Mouse (Mus musculus) gastrocnemius, postnatal 14 days (tissue): ENCODE results near the gene Mapk8ip3. TPM values are rescaled to one million over a fixed set of nuclear protein-coding genes. Genes with fewer than 3 reads are reported as not detected.

Source experiments
- DNase-seq: peaks from one replicate; pipeline ENCODE4 v3.0.0; 2021; ENCODE audit warnings: mixed read lengths
- intact Hi-C: fragments of 180-260 bp; cut with DNase I; formaldehyde crosslinking; loops from one replicate; pipeline ENCODE4 v1.15.1; 2025; ENCODE audit warnings: low total_unique reads
- total RNA-seq, 2 experiments: library from RNA; stranded (reverse); gene quantifications; 2 replicates each; pipeline ENCODE4 v1.2.3; 2021

Mapk8ip3 gene
- total RNA-seq, 2 experiments from 2014 or later: 16.3 to 19.2 TPM

GRCm38 (mm10) chr17:24856589-24856988 is 80.2 kb downstream of the Mapk8ip3 start:
- intact Hi-C loops: no loop called here
- no peak for DNase-seq

GRCm38 (mm10) chr17:24855838-24856464 is 80.8 kb downstream of the Mapk8ip3 start:
- intact Hi-C loops: no loop called here
- no peak for DNase-seq

DNA sequence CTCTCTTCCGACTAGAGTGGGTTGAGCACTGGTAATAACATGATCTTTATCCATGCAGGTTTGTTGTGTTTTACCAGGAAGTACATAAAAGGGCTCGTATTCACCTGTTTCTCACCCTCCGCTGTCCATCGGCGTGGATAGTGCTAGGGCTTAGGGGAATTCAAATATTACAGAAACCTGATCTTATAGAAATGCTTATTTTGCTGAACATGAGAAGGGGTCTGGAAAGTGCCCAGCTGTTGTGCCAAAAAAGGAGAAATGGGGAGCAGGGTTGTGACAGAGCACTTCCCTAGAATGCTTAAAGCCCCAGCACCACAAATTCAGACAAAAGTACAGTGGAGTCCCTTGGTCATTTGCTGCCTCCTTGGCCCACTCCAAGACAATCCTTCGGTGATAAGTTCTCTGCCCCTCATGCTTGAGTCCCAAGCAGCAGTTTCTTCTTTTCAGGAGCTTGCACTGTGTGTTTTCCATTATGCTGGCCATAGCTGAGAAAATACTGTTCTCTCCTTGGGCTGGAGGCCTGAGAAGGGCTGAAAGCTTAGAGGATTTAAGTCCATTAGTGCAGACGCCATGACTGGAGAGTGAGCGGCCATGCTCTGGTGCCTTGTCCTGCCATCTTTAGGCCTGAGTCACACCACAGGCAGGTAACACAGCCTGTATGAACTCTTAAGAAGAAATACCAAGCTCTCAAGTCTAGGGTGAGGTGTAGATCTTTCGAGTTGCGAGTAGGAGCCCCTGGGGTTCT is 85.2 kb downstream of the Mapk8ip3 start:
- DNase-seq: no peak
- intact Hi-C loops: no loop called here

- DNase-seq: no peak
- intact Hi-C loops: no loop called here
These were observed 86.0 kb downstream of the Mapk8ip3 start for GRCm38 (mm10) chr17:24850773-24851127.

DNA sequence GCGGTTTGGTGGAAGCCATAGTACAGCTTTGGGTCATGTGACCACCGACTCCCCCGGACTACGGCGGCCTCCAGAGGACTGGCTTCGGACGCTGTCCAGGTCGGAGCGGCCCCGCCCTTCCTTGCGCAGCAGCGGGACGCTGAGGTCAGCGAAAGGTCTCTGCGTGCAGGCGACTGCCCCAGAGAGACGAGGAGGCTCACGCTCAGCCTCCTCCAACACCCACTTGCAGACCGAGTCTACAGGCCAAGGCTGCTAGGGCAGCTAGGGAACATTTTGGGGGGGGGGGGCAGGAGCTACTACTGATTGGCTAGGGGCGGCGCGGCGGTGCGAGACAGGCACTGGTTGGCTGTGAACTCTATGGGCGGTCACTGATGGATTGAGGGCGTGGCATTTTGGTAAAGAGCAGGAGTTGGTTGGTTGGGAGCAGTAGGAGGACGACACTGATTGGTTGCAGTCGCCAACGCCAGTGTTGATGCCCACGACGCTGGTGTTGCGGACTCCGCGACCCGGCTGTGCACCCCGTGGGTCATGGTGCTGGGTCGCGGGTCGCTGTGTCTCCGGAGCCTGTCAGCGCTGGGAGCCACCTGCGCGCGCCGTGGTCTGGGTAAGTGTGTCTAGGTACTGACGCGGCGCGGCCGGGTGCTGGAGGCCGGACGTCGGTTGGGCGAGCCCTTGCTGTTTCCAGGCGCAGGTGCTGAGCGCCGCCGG is 86.6 kb downstream of the Mapk8ip3 start, which contains the start of gene Fahd1:
TSS of gene Fahd1 (minus strand) at position 300 of the 708 bp plus-strand sequence.
- peak; percentile 95 for DNase-seq
- intact Hi-C loops: no loop called here

DNA sequence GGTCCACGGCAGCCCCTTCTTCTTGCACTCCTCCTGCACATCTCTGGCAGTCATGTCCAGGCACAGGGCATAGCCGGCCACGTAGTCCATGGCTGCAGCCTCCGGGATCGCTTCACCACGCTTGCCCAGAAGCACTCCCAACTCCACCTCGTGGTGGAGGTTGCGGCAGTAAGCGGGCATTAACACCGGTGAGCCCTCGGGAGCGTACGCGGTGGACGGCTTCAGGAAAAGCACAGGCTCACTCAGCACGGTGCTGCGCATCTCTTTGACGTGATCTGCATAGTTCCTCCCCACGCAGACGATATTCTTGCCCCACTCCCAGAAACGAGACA is 87.1 kb downstream of the Mapk8ip3 start:
- DNase-seq: peak; percentile 52
- intact Hi-C loops: no loop called here

DNA sequence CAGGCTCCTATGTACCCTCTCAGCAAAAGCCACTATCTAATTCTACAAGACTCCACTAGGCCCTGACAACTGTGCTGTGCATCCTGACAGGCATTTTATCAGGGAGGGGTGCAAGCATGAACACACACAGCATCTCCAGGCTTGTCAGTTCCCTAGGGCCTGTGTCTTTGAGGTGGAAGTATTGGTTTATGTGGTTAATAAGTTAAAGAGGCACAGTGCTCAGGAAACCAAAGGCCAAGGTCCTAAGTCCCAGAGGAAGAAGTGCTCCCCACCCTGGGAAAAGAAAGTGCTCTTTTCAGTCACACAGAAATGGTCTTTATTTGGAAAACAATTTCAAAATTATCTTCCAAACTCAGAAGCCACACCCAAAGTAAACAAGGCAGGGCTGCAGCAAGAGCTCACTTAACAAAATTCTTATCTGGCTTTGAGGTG is 88.2 kb downstream of the Mapk8ip3 start:
- intact Hi-C loops: no loop called here
- no peak for DNase-seq

GRCm38 (mm10) chr17:24847386-24847785 is 89.4 kb downstream of the Mapk8ip3 start:
- intact Hi-C loops: no loop called here

GRCm38 (mm10) chr17:24844525-24844924 is 92.3 kb downstream of the Mapk8ip3 start:
- intact Hi-C loops: no loop called here

More at GRCm38 (mm10) chr17:24847386-24847785, 89.4 kb downstream of the Mapk8ip3 start:
- DNase-seq: no peak

DNA sequence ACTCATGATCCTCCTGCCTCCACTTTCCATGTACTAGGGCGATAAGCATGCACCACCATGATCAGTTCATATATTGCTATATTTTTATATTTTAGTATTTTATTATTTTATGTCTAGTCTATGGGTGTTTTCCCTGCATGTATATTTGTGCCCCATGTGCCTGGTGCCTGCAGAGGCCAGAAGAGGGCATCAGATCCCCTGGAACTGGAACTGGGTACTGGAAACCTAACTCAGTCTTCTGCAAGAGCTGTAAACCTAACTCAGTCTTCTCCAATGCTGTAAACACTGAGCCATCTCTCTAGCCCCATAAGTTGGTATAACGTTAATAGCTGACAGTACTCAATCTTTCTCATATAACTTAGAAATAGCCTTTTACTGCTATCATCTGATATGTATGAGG is 94.1 kb downstream of the Mapk8ip3 start:
- intact Hi-C loops: no loop called here
- DNase-seq: no peak

More at GRCm38 (mm10) chr17:24844525-24844924, 92.3 kb downstream of the Mapk8ip3 start:
- no peak for DNase-seq

Other genes starting within 250 kb of the Mapk8ip3 start
- gene Syngr3, start 247.0 kb downstream of the Mapk8ip3 start, total RNA-seq: not detected
- gene Gfer, start 240.8 kb downstream of the Mapk8ip3 start, total RNA-seq: 10 to 100 TPM; 23.0 to 25.0 TPM
- under 1 TPM; 0.44 to 0.94 TPM for gene Noxo1, start 240.7 kb downstream of the Mapk8ip3 start, total RNA-seq
- gene Tbl3, start 229.3 kb downstream of the Mapk8ip3 start, total RNA-seq: 10 to 100 TPM; 16.3 to 19.6 TPM
- gene Rnf151, start 218.9 kb downstream of the Mapk8ip3 start, total RNA-seq: not detected
- 100 to 1,000 TPM; 643 to 719 TPM for gene Rps2, start 218.9 kb downstream of the Mapk8ip3 start, total RNA-seq
- gene Ndufb10, start 212.5 kb downstream of the Mapk8ip3 start, total RNA-seq: 100 to 1,000 TPM; 467 to 532 TPM
- 100 to 1,000 TPM; 781 to 864 TPM for gene Rpl3l, start 209.2 kb downstream of the Mapk8ip3 start, total RNA-seq
- gene Msrb1, start 200.3 kb downstream of the Mapk8ip3 start, total RNA-seq: 100 to 1,000 TPM; 143 to 165 TPM
- gene Hs3st6, start 184.0 kb downstream of the Mapk8ip3 start, total RNA-seq: not detected
- gene Meiob, start 132.7 kb downstream of the Mapk8ip3 start, total RNA-seq: not detected
- gene Hagh, start 96.8 kb downstream of the Mapk8ip3 start, total RNA-seq: 10 to 100 TPM; 71.1 to 77.2 TPM
- 10 to 100 TPM; 38.9 to 46.1 TPM for gene Fahd1, start 86.6 kb downstream of the Mapk8ip3 start, total RNA-seq
- gene Igfals, start 71.0 kb downstream of the Mapk8ip3 start, total RNA-seq: 1 to 10 TPM; 2.9 TPM
- 10 to 100 TPM; 12.5 to 14.6 TPM for gene Nubp2, start 50.6 kb downstream of the Mapk8ip3 start, total RNA-seq
- gene Spsb3, start 50.3 kb downstream of the Mapk8ip3 start, total RNA-seq: 10 to 100 TPM; 24.4 to 29.2 TPM
- 10 to 100 TPM; 13.9 to 14.5 TPM for gene Eme2, start 41.9 kb downstream of the Mapk8ip3 start, total RNA-seq
- gene Mrps34, start 41.9 kb downstream of the Mapk8ip3 start, total RNA-seq: 100 to 1,000 TPM; 118 to 120 TPM
- 1 to 10 TPM; 7.6 to 9.0 TPM for gene Nme3, start 40.5 kb downstream of the Mapk8ip3 start, total RNA-seq
- 10 to 100 TPM in 1 of 2 experiments, 1 to 10 TPM in 1; 8.2 to 13.3 TPM for gene Jpt2, start 23.7 kb upstream of the Mapk8ip3 start, total RNA-seq
- 1 to 10 TPM; 7.1 to 7.3 TPM for gene Cramp1l, start 78.8 kb upstream of the Mapk8ip3 start, total RNA-seq
- 1 to 10 TPM; 2.9 to 4.1 TPM for gene Ift140, start 79.1 kb upstream of the Mapk8ip3 start, total RNA-seq
- 10 to 100 TPM; 13.9 to 16.3 TPM for gene Tmem204, start 146.6 kb upstream of the Mapk8ip3 start, total RNA-seq
- gene Telo2, start 179.0 kb upstream of the Mapk8ip3 start, total RNA-seq: 1 to 10 TPM; 9.2 to 9.3 TPM
- 1 to 10 TPM; 8.4 to 9.6 TPM for gene Ptx4, start 183.8 kb upstream of the Mapk8ip3 start, total RNA-seq
- gene Clcn7, start 196.4 kb upstream of the Mapk8ip3 start, total RNA-seq: 10 to 100 TPM; 14.3 to 15.5 TPM
- gene Ccdc154, start 225.5 kb upstream of the Mapk8ip3 start, total RNA-seq: not detected
- not detected for gene Gm38655, start 238.5 kb upstream of the Mapk8ip3 start, total RNA-seq
- 10 to 100 TPM; 13.0 to 13.1 TPM for gene BC003965, start 247.6 kb upstream of the Mapk8ip3 start, total RNA-seq